ENCODE assay signal across 9 mouse cellular contexts in the genomic region with DNA sequence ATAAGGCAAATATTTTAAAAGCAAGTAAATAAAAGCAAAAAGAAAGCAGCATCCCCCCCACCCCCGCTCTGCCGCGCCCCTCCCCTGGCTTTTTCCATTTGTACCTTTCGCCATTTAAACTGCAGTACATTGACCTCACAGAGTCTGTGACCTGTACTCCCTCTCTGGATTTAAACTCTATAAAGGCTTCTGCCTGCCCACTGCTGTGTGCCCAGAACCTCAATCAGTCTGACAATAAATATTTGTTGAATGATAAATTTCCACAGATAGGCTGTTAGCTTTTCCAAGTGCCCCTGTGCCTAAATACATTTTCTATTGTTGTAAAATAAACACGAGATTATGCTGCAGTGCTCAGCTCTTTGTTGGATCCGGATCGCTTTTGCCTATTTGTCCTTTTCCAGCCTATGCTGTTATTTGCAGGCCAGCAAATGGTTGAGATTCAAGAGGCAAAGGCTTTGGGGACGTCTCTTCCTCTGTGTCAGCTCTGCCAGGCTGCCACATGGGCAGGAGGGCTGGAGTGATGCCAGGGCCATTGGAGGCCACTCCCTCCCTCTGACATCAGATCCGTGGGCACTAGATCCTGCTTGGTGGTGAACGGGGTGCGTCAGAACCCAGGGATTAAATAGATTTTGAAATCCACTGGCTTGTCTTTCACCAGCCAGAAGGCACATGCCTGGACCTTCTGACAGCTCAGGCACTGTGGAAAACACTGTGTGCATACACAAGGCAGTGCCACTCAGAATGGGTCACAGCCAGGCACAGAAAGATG.
A peak's percentile ranks its signal among the peaks of the same experiment; 100 is the strongest.
DNase-seq lines count a peak whose midpoint lies in the region; ATAC-seq and TF ChIP-seq lines count a peak whose summit lies in the region.
"Had no signal": no experiment of that assay in that cellular context is flagged by ENCODE, and none has a peak within 500 bp of the region (broad histone marks: within the 10 kb centered on the region; RNA-seq: fewer than 3 reads in every experiment).

No protein-coding gene starts in this region.

- DNase-seq in kidney, adult 2 months: peak; percentile 91
- DNase-seq in cerebellum, adult 9-10 months: peak; percentile 99
- peak; percentile 94 to 95 for DNase-seq in gastrocnemius, adult 8-10 months (ENCODE audit: low spot score in 2 of 2)
- DNase-seq in kidney, adult 8-10 months: peak; percentile 80 to 87
- peak; percentile 25 for DNase-seq in lung, embryonic 14.5 days
- DNase-seq in right cerebral cortex, postnatal 10 days (ENCODE audit: low spot score in 2 of 2): peak; percentile 89 to 91
- no peak for DNase-seq in thymus, postnatal 25 days

- H3K36me3 ChIP-seq in kidney, adult 2 months (ENCODE audit: control insufficient read depth, insufficient read depth, low read length): no peaks in the 10 kb centered on the region
- no peaks in the 10 kb centered on the region for H3K36me3 ChIP-seq in kidney, embryonic 15.5 days
- H3K36me3 ChIP-seq in lung, embryonic 14.5 days (ENCODE audit: insufficient read depth): no peaks in the 10 kb centered on the region
- H3K36me3 ChIP-seq: neural tube, embryonic 12.5 days had no signal

- H3K9me3 ChIP-seq in kidney, embryonic 15.5 days (replicated peaks): no peaks in the 10 kb centered on the region
- H3K9me3 ChIP-seq in lung, embryonic 14.5 days (ENCODE audit: low read depth, low read length): no peaks in the 10 kb centered on the region
- H3K9me3 ChIP-seq: neural tube, embryonic 12.5 days had no signal

- no peak overlapping the region for H3K9ac ChIP-seq in kidney, embryonic 15.5 days
- H3K9ac ChIP-seq in lung, embryonic 14.5 days: no peak overlapping the region
- H3K9ac ChIP-seq: neural tube, embryonic 12.5 days had no signal

- peak overlapping the region; percentile 64 for H3K27ac ChIP-seq in kidney, adult 2 months (ENCODE audit: insufficient read depth, low read depth, low read length)
- no peak overlapping the region for H3K27ac ChIP-seq in kidney, embryonic 15.5 days
- 0 out of 2 replicates have a peak overlapping the region, but pooled peaks have one; percentile 63 for H3K27ac ChIP-seq in lung, embryonic 14.5 days (ENCODE audit: low read depth)
- H3K27ac ChIP-seq: neural tube, embryonic 12.5 days had no signal

- no peak for TF ChIP-seq CTCF in kidney, adult 2 months (conservative IDR thresholded peaks at IDR 0.05; ENCODE audit: insufficient read depth, insufficient read length, low read depth, low read length)
- TF ChIP-seq CTCF in lung, embryonic 14.5 days (IDR thresholded peaks at IDR 0.05; ENCODE audit: low read depth): no peak

- TF ChIP-seq POLR2A in kidney, adult 2 months (IDR thresholded peaks at IDR 0.05; ENCODE audit: low read depth, low read length): no peak

- ATAC-seq in kidney, embryonic 15.5 days (replicated peaks; ENCODE audit: low FRiP score): no peak
- no peak for ATAC-seq in lung, embryonic 14.5 days (ENCODE audit: insufficient read depth)

- H3K4me2 ChIP-seq in kidney, embryonic 15.5 days: no peak overlapping the region
- H3K4me2 ChIP-seq in lung, embryonic 14.5 days: no peak overlapping the region
- H3K4me2 ChIP-seq: neural tube, embryonic 12.5 days had no signal

- H3K4me3 ChIP-seq in kidney, adult 2 months (ENCODE audit: insufficient read depth, low read depth, low read length): no peak overlapping the region
- H3K4me3 ChIP-seq in kidney, embryonic 15.5 days (replicated peaks): no peak overlapping the region
- no peak overlapping the region for H3K4me3 ChIP-seq in lung, embryonic 14.5 days (ENCODE audit: low read depth, low read length)
- H3K4me3 ChIP-seq: neural tube, embryonic 12.5 days had no signal

- peaks cover 25% of the 10 kb centered on the region; the same call in 1 of the 2 replicates for H3K4me1 ChIP-seq in kidney, adult 2 months (ENCODE audit: control insufficient read depth, insufficient read depth, low read length)
- H3K4me1 ChIP-seq in kidney, embryonic 15.5 days: peaks cover 16% of the 10 kb centered on the region
- H3K4me1 ChIP-seq in lung, embryonic 14.5 days (ENCODE audit: insufficient read depth): no peaks in the 10 kb centered on the region; the same call in 1 of the 2 replicates

- WGBS in kidney, adult 2 months: 50% methylated on average over 11 of the region's 11 CpGs
- WGBS in kidney, embryonic 15.5 days: 80% methylated on average over 11 of the region's 11 CpGs
- 57% methylated on average over 11 of the region's 11 CpGs for WGBS in lung, embryonic 14.5 days

- no peaks in the 10 kb centered on the region for H3K27me3 ChIP-seq in kidney, adult 2 months (replicated peaks; ENCODE audit: control insufficient read depth, insufficient read depth, low read length)
- H3K27me3 ChIP-seq in kidney, embryonic 15.5 days: peaks cover 11% of the 10 kb centered on the region; the same call in 1 of the 2 replicates
- peaks cover 7% of the 10 kb centered on the region; the same call in 1 of the 2 replicates for H3K27me3 ChIP-seq in lung, embryonic 14.5 days (ENCODE audit: insufficient read depth, low read length)
- H3K27me3 ChIP-seq: neural tube, embryonic 12.5 days had no signal
